Mouse (Mus musculus) midbrain, embryonic 10.5 days (tissue): ENCODE results near the gene Cxcr2. TPM values are rescaled to one million over a fixed set of nuclear protein-coding genes. Genes with fewer than 3 reads are reported as not detected.

Experiments used
- DNase-seq: peaks from one replicate; pipeline ENCODE4 v3.0.0-alpha.2; 2017; ENCODE audit warnings: low spot score
- H3K27ac ChIP-seq: fragments of 300-500 bp; sonication (generic); replicated peaks from 2 replicates; pipeline ENCODE4 v1.5.1; 2016; ENCODE audit warnings: mild to moderate bottlenecking
- H3K27me3 ChIP-seq: fragments of 300-500 bp; sonication (generic); 2 replicates; pipeline ENCODE4 v1.6.1; 2016; ENCODE audit warnings: low read depth, mild to moderate bottlenecking; ENCODE audit not compliant: poor library complexity, severe bottlenecking
- H3K36me3 ChIP-seq: fragments of 300-500 bp; sonication (generic); 2 replicates; pipeline ENCODE4 v1.6.1; 2016; ENCODE audit warnings: mild to moderate bottlenecking, moderate library complexity
- H3K4me1 ChIP-seq: fragments of 300-500 bp; sonication (generic); 2 replicates; pipeline ENCODE4 v1.6.1; 2016
- H3K4me3 ChIP-seq: fragments of 300-500 bp; sonication (generic); 2 replicates; pipeline ENCODE4 v1.5.1; 2016; ENCODE audit warnings: mild to moderate bottlenecking, moderate library complexity
- H3K9me3 ChIP-seq: fragments of 300-500 bp; sonication (generic); replicated peaks from 2 replicates; pipeline ENCODE4 v1.6.1; 2016; ENCODE audit warnings: mild to moderate bottlenecking
- WGBS: fragments of 180-500 bp; shearing (Covaris S2); methylation state at CpG from one replicate; pipeline ENCODE4 v1.1.7; 2016; 5-methylcytosine and 5-hydroxymethylcytosine counted together
- microRNA counts: library from miRNA; unstranded; fragments of <30 nt; microRNA quantifications from one replicate; lab custom pipeline; 2017
- microRNA-seq: library from miRNA; unstranded; fragments of <30 nt; microRNA quantifications from one replicate; pipeline ENCODE4, GENCODE M21; 2017
- polyA plus RNA-seq: library from polyadenylated mRNA; unstranded; fragments of >200 nt; fragmentation: Nextera tagmentation; extraction: Ambion mirVana; gene quantifications from 2 replicates; pipeline ENCODE4 v1.2.1, GENCODE M21; 2016

The Cxcr2 gene
- polyA plus RNA-seq, 1 experiment from 2014 or later = 0.07 TPM

DNA sequence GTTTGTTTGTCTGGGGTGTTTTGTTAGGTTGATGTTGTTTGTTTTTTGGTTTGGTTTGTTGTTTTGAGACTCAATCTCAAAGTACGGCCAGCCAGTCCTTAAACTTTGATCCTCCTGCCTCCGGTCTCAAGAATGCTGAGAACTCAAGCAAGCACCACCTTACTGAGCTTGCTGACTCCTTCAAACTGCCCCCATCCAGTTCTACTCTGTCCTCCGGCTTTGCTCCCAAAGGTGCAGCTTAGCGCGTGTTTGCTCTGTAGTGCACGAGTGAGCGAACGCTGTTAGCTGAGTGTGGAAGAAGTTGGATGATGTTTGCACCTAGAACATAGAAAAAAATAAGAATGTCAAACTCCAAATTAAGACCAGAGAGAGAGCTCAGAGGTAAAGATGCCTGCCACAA, 55.2 kb downstream of the Cxcr2 start:
- H3K27me3 ChIP-seq = peaks cover 26% of the 10 kb centered on the region; the same call in 1 of the 2 replicates
- no peak overlapping the region for H3K4me3 ChIP-seq
- no peaks in the 10 kb centered on the region for H3K9me3 ChIP-seq
- peaks cover 4% of the 10 kb centered on the region; the same call in 1 of the 2 replicates for H3K4me1 ChIP-seq
- H3K27ac ChIP-seq = no peak overlapping the region
- WGBS = 91% methylated on average over 8 of the region's 8 CpGs
- DNase-seq = no peak
- H3K36me3 ChIP-seq = no peaks in the 10 kb centered on the region

MicroRNAs encoded within 50 kb of the gene (microRNA counts, 519-probe panel; counts per million panel counts)
- microRNA mmu-miR-1928 (lab: Ali Mortazavi, UCI) = not detected

Small RNA genes lying within 50 kb of the gene (microRNA-seq; reads per million reads assigned to microRNA genes)
- gene Mir1928 = not detected

Other genes starting within 250 kb of the Cxcr2 start
- 10.3 and 13.4 TPM in 2 replicates for gene Tns1, start 29.5 kb upstream of the Cxcr2 start, polyA plus RNA-seq
- gene Rufy4, start 28.4 kb upstream of the Cxcr2 start, polyA plus RNA-seq = 0.29 and 0.51 TPM in 2 replicates
- not detected in 2 replicates for gene Cxcr1, start 40.6 kb downstream of the Cxcr2 start, polyA plus RNA-seq
- gene Arpc2, start 82.1 kb downstream of the Cxcr2 start, polyA plus RNA-seq = 353 and 368 TPM in 2 replicates
- gene Gpbar1, start 124.6 kb downstream of the Cxcr2 start, polyA plus RNA-seq = 0.25 TPM in 2 replicates
- 241 and 246 TPM in 2 replicates for gene Aamp, start 130.7 kb downstream of the Cxcr2 start, polyA plus RNA-seq
- gene Pnkd, start 130.9 kb downstream of the Cxcr2 start, polyA plus RNA-seq = 99.5 and 107 TPM in 2 replicates
- gene Tmbim1, start 151.6 kb downstream of the Cxcr2 start, polyA plus RNA-seq = 8.6 TPM in 2 replicates
- gene Catip, start 208.1 kb downstream of the Cxcr2 start, polyA plus RNA-seq = 0.12 and 0.22 TPM in 2 replicates
- 1.4 and 2.2 TPM in 2 replicates for gene Slc11a1, start 221.2 kb downstream of the Cxcr2 start, polyA plus RNA-seq
- 31.8 and 34.4 TPM in 2 replicates for gene Ctdsp1, start 237.5 kb downstream of the Cxcr2 start, polyA plus RNA-seq